ENCODE assay signal across 22 mouse cellular contexts in the genomic region with DNA sequence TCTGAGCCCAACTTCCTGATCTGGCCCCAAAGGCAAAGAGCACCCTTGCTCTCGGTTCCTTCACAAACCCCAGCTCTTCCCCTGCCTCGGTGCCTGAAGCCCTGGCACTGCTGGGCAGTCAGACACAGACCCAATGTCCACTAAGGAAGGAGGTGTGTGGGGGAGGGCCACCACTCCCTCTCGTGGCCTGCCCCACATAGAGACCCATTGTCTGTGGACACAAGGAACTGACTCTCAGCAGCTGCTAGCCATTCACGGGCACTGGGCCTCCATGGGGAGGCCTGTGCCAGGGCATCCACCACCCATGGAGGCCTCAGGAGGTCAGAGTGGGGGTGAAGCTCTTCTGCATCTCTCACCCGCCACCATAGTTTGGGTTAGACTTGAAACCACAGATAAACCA. TPM values are rescaled to one million over a fixed set of nuclear protein-coding genes. Genes with fewer than 3 reads are reported as not detected.
A peak's percentile ranks its signal among the peaks of the same experiment; 100 is the strongest.
DNase-seq lines count a peak whose midpoint lies in the region; ATAC-seq and TF ChIP-seq lines count a peak whose summit lies in the region.
"Had no signal": no experiment of that assay in that cellular context is flagged by ENCODE, and none has a peak within 500 bp of the region (broad histone marks: within the 10 kb centered on the region; RNA-seq: fewer than 3 reads in every experiment).

No protein-coding gene starts in this region.

- no peak for TF ChIP-seq EP300 in stomach, postnatal 0 days (optimal IDR thresholded peaks at IDR 0.05)

- H3K9ac ChIP-seq in forebrain, embryonic 14.5 days (ENCODE audit: low read length): no peak overlapping the region
- H3K9ac ChIP-seq in stomach, postnatal 0 days (ENCODE audit: low read length): no peak overlapping the region
- H3K9ac ChIP-seq: heart, embryonic 15.5 days; liver, embryonic 14.5 days; lung, embryonic 15.5 days; midbrain, embryonic 12.5 days had no signal

- no peaks in the 10 kb centered on the region for H3K27me3 ChIP-seq in forebrain, embryonic 10.5 days (ENCODE audit: poor library complexity, severe bottlenecking)
- H3K27me3 ChIP-seq in forebrain, embryonic 14.5 days (replicated peaks; ENCODE audit: control insufficient read depth, insufficient read depth, low read length): no peaks in the 10 kb centered on the region
- no peaks in the 10 kb centered on the region for H3K27me3 ChIP-seq in stomach, postnatal 0 days (ENCODE audit: control insufficient read depth, insufficient read depth, low read length)
- H3K27me3 ChIP-seq: lung, embryonic 15.5 days; midbrain, embryonic 12.5 days had no signal

- 0 out of 2 replicates have a peak overlapping the region, but pooled peaks have one; percentile 35 for H3K27ac ChIP-seq in forebrain, embryonic 10.5 days
- H3K27ac ChIP-seq in forebrain, embryonic 14.5 days (ENCODE audit: low read depth, low read length): no peak overlapping the region
- H3K27ac ChIP-seq in stomach, postnatal 0 days (replicated peaks): no peak overlapping the region
- H3K27ac ChIP-seq: heart, adult 2 months; heart, embryonic 15.5 days; liver, embryonic 14.5 days; lung, embryonic 15.5 days; macrophage; midbrain, embryonic 12.5 days had no signal

- no peaks in the 10 kb centered on the region for H3K9me3 ChIP-seq in forebrain, embryonic 10.5 days
- H3K9me3 ChIP-seq in forebrain, embryonic 14.5 days (replicated peaks; ENCODE audit: control insufficient read depth, low read length): no peaks in the 10 kb centered on the region
- no peaks in the 10 kb centered on the region for H3K9me3 ChIP-seq in stomach, postnatal 0 days (ENCODE audit: control insufficient read depth, low read length)
- H3K9me3 ChIP-seq: heart, embryonic 15.5 days; lung, embryonic 15.5 days; midbrain, embryonic 12.5 days had no signal

- WGBS in forebrain, embryonic 10.5 days: 50% methylated on average over 5 of the region's 5 CpGs
- 53% methylated on average over 5 of the region's 5 CpGs for WGBS in forebrain, embryonic 14.5 days
- WGBS in stomach, postnatal 0 days: 70% methylated on average over 5 of the region's 5 CpGs

- H3K36me3 ChIP-seq in forebrain, embryonic 10.5 days (replicated peaks): no peaks in the 10 kb centered on the region
- no peaks in the 10 kb centered on the region for H3K36me3 ChIP-seq in forebrain, embryonic 14.5 days (ENCODE audit: control insufficient read depth, insufficient read depth, low read length)
- H3K36me3 ChIP-seq in stomach, postnatal 0 days (ENCODE audit: control insufficient read depth, insufficient read depth, low read length): no peaks in the 10 kb centered on the region
- H3K36me3 ChIP-seq: heart, embryonic 15.5 days; lung, embryonic 15.5 days had no signal

- H3K4me3 ChIP-seq in forebrain, embryonic 10.5 days: no peak overlapping the region
- H3K4me3 ChIP-seq in forebrain, embryonic 14.5 days (ENCODE audit: low read depth, low read length): no peak overlapping the region
- no peak overlapping the region for H3K4me3 ChIP-seq in stomach, postnatal 0 days (ENCODE audit: low read depth, low read length)
- H3K4me3 ChIP-seq: heart, adult 2 months; heart, embryonic 15.5 days; lung, embryonic 15.5 days; midbrain, embryonic 12.5 days had no signal

- peaks cover 12% of the 10 kb centered on the region; the same call in 1 of the 2 replicates for H3K4me1 ChIP-seq in forebrain, embryonic 10.5 days
- H3K4me1 ChIP-seq in forebrain, embryonic 14.5 days (ENCODE audit: control insufficient read depth, insufficient read depth, low read length): peaks cover 9% of the 10 kb centered on the region
- no peaks in the 10 kb centered on the region for H3K4me1 ChIP-seq in stomach, postnatal 0 days (replicated peaks; ENCODE audit: control insufficient read depth, insufficient read depth)

- ATAC-seq in forebrain, embryonic 14.5 days: no peak
- 0 out of 2 replicates have a peak, but pooled peaks have one; percentile 47 for ATAC-seq in stomach, postnatal 0 days (ENCODE audit: low FRiP score, low TSS enrichment)

- DNase-seq in forebrain, embryonic 10.5 days (ENCODE audit: extremely low spot score, low spot score): no peak
- no peak for DNase-seq in forebrain, embryonic 14.5 days (ENCODE audit: low spot score)
- peak; percentile 24 to 57 for DNase-seq in layer of hippocampus, adult 18-20 months (ENCODE audit: low spot score in 2 of 2)
- DNase-seq in layer of hippocampus, postnatal 10 days (ENCODE audit: low spot score in 2 of 2): no peak
- DNase-seq in ovary, postnatal 36 days (ENCODE audit: low spot score): peak; percentile 14
- no peak for DNase-seq in ovary, postnatal 14 days (ENCODE audit: low spot score)
- no peak for DNase-seq in stomach, postnatal 0 days (ENCODE audit: low spot score)
- DNase-seq in urinary bladder, adult 18-20 months (ENCODE audit: low spot score in 2 of 2): no peak
- DNase-seq: adrenal gland, postnatal 25 days; B cell, adult 2 months; gastrocnemius, postnatal 10 days; heart, adult 2 months; kidney, adult 2 months; kidney, postnatal 14 days; right cerebral cortex, postnatal 25 days had no signal

- no peak overlapping the region for H3K4me2 ChIP-seq in forebrain, embryonic 14.5 days (ENCODE audit: low read length)
- no peak overlapping the region for H3K4me2 ChIP-seq in stomach, postnatal 0 days (replicated peaks; ENCODE audit: low read depth)
- H3K4me2 ChIP-seq: heart, embryonic 15.5 days; lung, embryonic 15.5 days; midbrain, embryonic 12.5 days had no signal

- TF ChIP-seq CTCF in stomach, postnatal 0 days (IDR thresholded peaks at IDR 0.05; ENCODE audit: low read depth): no peak

RNA-seq across cellular contexts. Expression of a gene that starts 30.9 kb away (rescaled TPM):
- not detected in 2 replicates for polyA plus RNA-seq in forebrain, embryonic 10.5 days (2016; fragmentation: Nextera tagmentation; extraction: Ambion mirVana)
- 0.33 TPM in 1 of 2 replicates, not detected in the other for polyA plus RNA-seq in forebrain, embryonic 14.5 days (2014; fragmentation: Nextera tagmentation; extraction: Ambion mirVana)
- 1 to 10 TPM; 2.8 to 3.9 TPM for total RNA-seq in layer of hippocampus, adult 18-20 months (2021)
- total RNA-seq in layer of hippocampus, postnatal 10 days (2021): 1 to 10 TPM; 1.0 to 1.9 TPM
- 1.5 and 2.0 TPM in 2 replicates for polyA plus RNA-seq in stomach, postnatal 0 days (2015; fragmentation: Nextera tagmentation; extraction: Ambion mirVana)
- total RNA-seq: monocyte, adult 5-6 weeks had no signal
- polyA plus RNA-seq: liver, embryonic 14.5 days; macrophage; spleen, adult 2 months had no signal

Comparison
In these comparisons a context has a peak if more than half of its experiments do, and no peak if none do; other contexts are left out.
1. DNase-seq: peak in layer of hippocampus, adult 18-20 months (2 of 2) and ovary, postnatal 36 days (single experiment); none in forebrain, embryonic 10.5 days (single experiment), forebrain, embryonic 14.5 days (single experiment), layer of hippocampus, postnatal 10 days (0 of 2), ovary, postnatal 14 days (single experiment), stomach, postnatal 0 days (single experiment) and urinary bladder, adult 18-20 months (0 of 2).